Mouse (Mus musculus) hindbrain, embryonic 13.5 days (tissue): ENCODE results near the gene Smarcal1. TPM values are rescaled to one million over a fixed set of nuclear protein-coding genes. Genes with fewer than 3 reads are reported as not detected.
A peak's percentile ranks its signal among the peaks of the same experiment; 100 is the strongest.

Source experiments
- ATAC-seq: fragments of 200-750 bp; cut with Nextera tagmentation; 2 replicates; pipeline ENCODE4 v1.8.0; 2017; ENCODE audit warnings: moderate TSS enrichment; ENCODE audit not compliant: low FRiP score
- H3K27ac ChIP-seq: fragments of 300-500 bp; sonication (generic); 2 replicates; pipeline ENCODE4 v1.5.1; 2015; ENCODE audit warnings: inconsistent platforms, mild to moderate bottlenecking, moderate library complexity
- H3K27me3 ChIP-seq: fragments of 300-500 bp; sonication (generic); 2 replicates; pipeline ENCODE4 v1.6.1; 2015; ENCODE audit warnings: mild to moderate bottlenecking, inconsistent platforms
- H3K36me3 ChIP-seq: fragments of 300-500 bp; sonication (generic); 2 replicates; pipeline ENCODE4 v1.6.1; 2015; ENCODE audit warnings: mild to moderate bottlenecking, inconsistent platforms
- H3K4me1 ChIP-seq: fragments of 300-500 bp; sonication (generic); replicated peaks from 2 replicates; pipeline ENCODE4 v1.6.1; 2015; ENCODE audit warnings: inconsistent platforms
- H3K4me2 ChIP-seq: fragments of 300-500 bp; sonication (generic); 2 replicates; pipeline ENCODE4 v1.6.1; 2015; ENCODE audit warnings: inconsistent platforms, mild to moderate bottlenecking, moderate library complexity
- H3K4me3 ChIP-seq: fragments of 300-500 bp; sonication (generic); 2 replicates; pipeline ENCODE4 v1.5.1; 2015; ENCODE audit warnings: mild to moderate bottlenecking, inconsistent platforms
- H3K9ac ChIP-seq: fragments of 300-500 bp; sonication (generic); 2 replicates; pipeline ENCODE4 v1.6.1; 2015; ENCODE audit warnings: mild to moderate bottlenecking, inconsistent platforms
- H3K9me3 ChIP-seq: fragments of 300-500 bp; sonication (generic); 2 replicates; pipeline ENCODE4 v1.6.1; 2016; ENCODE audit warnings: inconsistent platforms
- WGBS: fragments of 180-500 bp; shearing (Covaris S2); methylation state at CpG from one replicate; pipeline ENCODE4 v1.1.7; 2015; 5-methylcytosine and 5-hydroxymethylcytosine counted together
- polyA plus RNA-seq: library from polyadenylated mRNA; unstranded; fragments of >200 nt; fragmentation: Nextera tagmentation; extraction: Ambion mirVana; gene quantifications from 2 replicates; pipeline ENCODE4 v1.2.1, GENCODE M21; 2015

Gene Smarcal1
- polyA plus RNA-seq, 1 experiment from 2014 or later, result 24.7 TPM

GRCm38 (mm10) chr1:72612172-72612571 is 29.1 kb downstream of the Smarcal1 start:
- H3K36me3 ChIP-seq, result peaks cover 80% of the 10 kb centered on the region
- WGBS, result 88% methylated on average over 6 of the region's 6 CpGs

DNA sequence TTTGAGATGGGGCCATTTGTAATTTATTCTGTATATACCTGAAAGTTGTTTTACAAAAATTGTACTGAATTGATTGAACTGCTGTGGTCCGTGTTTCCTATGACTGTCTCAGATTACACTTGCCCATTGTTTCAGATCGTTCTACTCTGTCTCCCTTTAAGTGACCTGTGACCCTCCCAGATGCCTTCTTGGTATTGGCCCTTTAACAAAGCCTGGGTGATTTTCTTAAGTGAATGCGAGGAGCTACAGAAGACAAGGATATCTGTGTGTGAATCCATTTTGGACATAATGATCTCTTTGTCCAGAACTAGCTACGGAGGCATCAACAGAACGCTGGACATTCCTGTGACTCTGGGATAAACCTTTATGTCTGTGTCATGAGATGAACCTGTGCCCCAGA is 52.2 kb downstream of the Smarcal1 start:
- no peak overlapping the region for H3K4me2 ChIP-seq
- H3K9ac ChIP-seq, result no peak overlapping the region
- no peaks in the 10 kb centered on the region for H3K27me3 ChIP-seq
- no peaks in the 10 kb centered on the region for H3K9me3 ChIP-seq
- 18% methylated on average over 5 of the region's 5 CpGs for WGBS
- peaks cover 39% of the 10 kb centered on the region for H3K36me3 ChIP-seq
- ATAC-seq, result no peak
- H3K4me1 ChIP-seq, result no peaks in the 10 kb centered on the region
- H3K4me3 ChIP-seq, result no peak overlapping the region
- no peak overlapping the region for H3K27ac ChIP-seq

More at GRCm38 (mm10) chr1:72612172-72612571, 29.1 kb downstream of the Smarcal1 start:
- Histone ChIP-seq H3K4me2 (no peak overlapping the region), H3K4me3 (no peak overlapping the region), H3K27me3 (no peaks in the 10 kb centered on the region), H3K9ac (no peak overlapping the region), H3K4me1 (peaks cover 16% of the 10 kb centered on the region), H3K9me3 (no peaks in the 10 kb centered on the region), H3K27ac (no peak overlapping the region)
- no peak for ATAC-seq

GRCm38 (mm10) chr1:72640658-72641410 is 57.8 kb downstream of the Smarcal1 start:
- Histone ChIP-seq H3K9ac (peak overlapping the region; percentile 4; the same call in 1 of the 2 replicates), H3K4me3 (peak overlapping the region; percentile 37), H3K36me3 (no peaks in the 10 kb centered on the region), H3K27ac (peak overlapping the region; percentile 5; the same call in 1 of the 2 replicates), H3K27me3 (no peaks in the 10 kb centered on the region), H3K4me1 (no peaks in the 10 kb centered on the region), H3K9me3 (no peaks in the 10 kb centered on the region), H3K4me2 (peak overlapping the region; percentile 55)
- peak; percentile 85 for ATAC-seq
- 34% methylated on average over 49 of the region's 49 CpGs for WGBS

DNA sequence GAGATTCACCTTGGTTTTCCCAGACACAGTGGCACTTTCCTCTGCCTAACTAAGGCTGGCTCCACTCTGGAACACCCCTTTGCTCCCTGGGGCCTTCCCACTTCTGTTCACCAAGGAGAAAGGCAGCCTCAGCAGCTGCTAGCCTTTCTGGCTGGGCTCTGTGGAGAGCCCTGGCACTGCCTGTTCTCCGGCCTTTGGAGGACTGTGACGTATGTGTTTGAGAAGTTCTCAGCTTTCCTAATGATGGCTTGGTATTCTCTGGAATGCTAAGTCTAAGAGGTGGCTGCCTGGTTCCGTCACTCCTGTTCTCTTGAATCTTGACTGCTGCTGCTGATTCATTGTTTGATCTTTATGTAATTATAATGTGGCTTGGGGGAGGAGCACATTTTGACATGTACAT is 90.0 kb downstream of the Smarcal1 start:
- no peaks in the 10 kb centered on the region for H3K36me3 ChIP-seq
- H3K9me3 ChIP-seq, result no peaks in the 10 kb centered on the region
- no peak overlapping the region for H3K9ac ChIP-seq
- WGBS, result 42% methylated on average over 3 of the region's 3 CpGs
- no peak overlapping the region for H3K27ac ChIP-seq
- H3K27me3 ChIP-seq, result no peaks in the 10 kb centered on the region
- ATAC-seq, result no peak
- no peaks in the 10 kb centered on the region for H3K4me1 ChIP-seq
- H3K4me2 ChIP-seq, result no peak overlapping the region
- no peak overlapping the region for H3K4me3 ChIP-seq

Other genes starting within 250 kb of the Smarcal1 start
- 5.6 and 6.5 TPM in 2 replicates for gene March4, start 46.3 kb upstream of the Smarcal1 start, polyA plus RNA-seq
- not detected in 2 replicates for gene Ankar, start 117.3 kb downstream of the Smarcal1 start, polyA plus RNA-seq
- gene Rpl37a, start 128.0 kb downstream of the Smarcal1 start, polyA plus RNA-seq, result 1,191 and 1,281 TPM in 2 replicates
- 392 and 465 TPM in 2 replicates for gene Igfbp2, start 241.3 kb downstream of the Smarcal1 start, polyA plus RNA-seq